Mouse (Mus musculus): Measurements from ENCODE around the gene Pde1c. TPM values are rescaled to one million over a fixed set of nuclear protein-coding genes. Genes with fewer than 3 reads are reported as not detected.

Gene Pde1c
- polyA plus RNA-seq, 1 experiment from 2014 or later, result 2.7 TPM

GRCm38 (mm10) chr6:56369462-56369861 lies 199.4 kb downstream of the Pde1c start:
- ATAC-seq (replicated peaks; ENCODE audit: insufficient number of reproducible peaks, low FRiP score, low TSS enrichment, low read depth), result no peak
- no peak overlapping the region for H3K9ac ChIP-seq (replicated peaks; ENCODE audit: low read length)
- no peaks in the 10 kb centered on the region for H3K9me3 ChIP-seq (replicated peaks; ENCODE audit: control insufficient read depth, low read length)
- H3K4me1 ChIP-seq (ENCODE audit: control insufficient read depth, insufficient read depth, low read length), result no peaks in the 10 kb centered on the region
- H3K27ac ChIP-seq (replicated peaks; ENCODE audit: low read depth, low read length), result no peak overlapping the region
- H3K36me3 ChIP-seq (replicated peaks; ENCODE audit: control insufficient read depth, insufficient read depth, low read depth, low read length), result no peaks in the 10 kb centered on the region
- 74% methylated on average over 13 of the region's 13 CpGs for WGBS
- no peak overlapping the region for H3K4me2 ChIP-seq (ENCODE audit: low read depth, low read length)
- no peak for DNase-seq (ENCODE audit: low spot score)
- H3K4me3 ChIP-seq (ENCODE audit: low read depth, low read length), result no peak overlapping the region
- H3K27me3 ChIP-seq (ENCODE audit: control insufficient read depth, insufficient read depth, low read length), result no peaks in the 10 kb centered on the region

DNA sequence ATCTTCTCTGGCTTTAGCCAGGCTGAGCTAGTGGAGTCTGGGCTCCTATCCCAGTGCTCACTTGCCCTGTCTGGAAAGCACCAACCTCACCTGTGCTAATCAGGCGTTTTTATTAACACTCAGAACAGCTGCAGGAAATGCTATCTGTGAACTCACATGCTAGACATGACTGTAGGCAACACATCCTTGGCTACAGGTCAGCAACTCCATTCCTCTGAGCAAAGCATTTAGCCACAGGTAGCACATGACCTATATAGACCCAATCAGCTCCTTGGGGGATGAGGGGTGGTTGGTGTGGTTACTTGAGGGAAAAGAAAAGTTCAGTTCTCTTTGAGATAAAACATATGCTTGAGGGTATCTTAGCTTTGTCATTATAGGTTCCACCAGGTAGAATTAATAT lies 200.8 kb downstream of the Pde1c start:
- Histone ChIP-seq H3K27ac (replicated peaks; ENCODE audit: low read depth, low read length) (no peak overlapping the region), H3K9me3 (replicated peaks; ENCODE audit: control insufficient read depth, low read length) (no peaks in the 10 kb centered on the region), H3K4me3 (ENCODE audit: low read depth, low read length) (no peak overlapping the region), H3K9ac (replicated peaks; ENCODE audit: low read length) (no peak overlapping the region), H3K4me1 (ENCODE audit: control insufficient read depth, insufficient read depth, low read length) (no peaks in the 10 kb centered on the region), H3K4me2 (ENCODE audit: low read depth, low read length) (no peak overlapping the region), H3K36me3 (replicated peaks; ENCODE audit: control insufficient read depth, insufficient read depth, low read depth, low read length) (no peaks in the 10 kb centered on the region), H3K27me3 (ENCODE audit: control insufficient read depth, insufficient read depth, low read length) (no peaks in the 10 kb centered on the region)
- DNase-seq (ENCODE audit: low spot score) (no peak), ATAC-seq (replicated peaks; ENCODE audit: insufficient number of reproducible peaks, low FRiP score, low TSS enrichment, low read depth) (0 out of 2 replicates have a peak, but pooled peaks have one; percentile 44)
- WGBS, result 79% methylated on average over 1 of the region's 1 CpGs

DNA sequence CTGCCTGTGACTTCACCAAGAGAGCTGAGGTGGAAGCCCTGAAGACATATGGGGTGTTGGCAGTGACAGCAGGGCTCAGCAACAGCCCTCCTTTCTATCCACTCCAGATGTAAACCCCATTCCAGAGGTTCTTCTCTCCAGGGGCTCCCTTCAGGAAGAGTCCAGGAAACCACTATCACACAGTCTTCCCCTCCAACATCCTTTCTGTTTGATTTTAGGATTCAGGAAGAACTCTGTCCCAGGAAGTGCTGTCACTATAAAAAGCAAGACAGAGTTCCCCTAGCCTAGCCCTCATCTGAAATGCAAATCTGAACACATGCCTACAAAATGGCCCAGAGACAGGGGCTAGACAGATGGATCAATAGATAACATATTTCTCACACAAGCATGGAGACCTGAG lies 201.6 kb downstream of the Pde1c start:
- H3K4me1 ChIP-seq (ENCODE audit: control insufficient read depth, insufficient read depth, low read length), result no peaks in the 10 kb centered on the region
- ATAC-seq (replicated peaks; ENCODE audit: insufficient number of reproducible peaks, low FRiP score, low TSS enrichment, low read depth) (no peak), DNase-seq (ENCODE audit: low spot score) (no peak)
- no peaks in the 10 kb centered on the region for H3K27me3 ChIP-seq (ENCODE audit: control insufficient read depth, insufficient read depth, low read length)
- no peak overlapping the region for H3K4me2 ChIP-seq (ENCODE audit: low read depth, low read length)
- H3K27ac ChIP-seq (replicated peaks; ENCODE audit: low read depth, low read length), result no peak overlapping the region
- H3K4me3 ChIP-seq (ENCODE audit: low read depth, low read length), result no peak overlapping the region
- no peaks in the 10 kb centered on the region for H3K36me3 ChIP-seq (replicated peaks; ENCODE audit: control insufficient read depth, insufficient read depth, low read depth, low read length)
- no peaks in the 10 kb centered on the region for H3K9me3 ChIP-seq (replicated peaks; ENCODE audit: control insufficient read depth, low read length)
- H3K9ac ChIP-seq (replicated peaks; ENCODE audit: low read length), result no peak overlapping the region

DNA sequence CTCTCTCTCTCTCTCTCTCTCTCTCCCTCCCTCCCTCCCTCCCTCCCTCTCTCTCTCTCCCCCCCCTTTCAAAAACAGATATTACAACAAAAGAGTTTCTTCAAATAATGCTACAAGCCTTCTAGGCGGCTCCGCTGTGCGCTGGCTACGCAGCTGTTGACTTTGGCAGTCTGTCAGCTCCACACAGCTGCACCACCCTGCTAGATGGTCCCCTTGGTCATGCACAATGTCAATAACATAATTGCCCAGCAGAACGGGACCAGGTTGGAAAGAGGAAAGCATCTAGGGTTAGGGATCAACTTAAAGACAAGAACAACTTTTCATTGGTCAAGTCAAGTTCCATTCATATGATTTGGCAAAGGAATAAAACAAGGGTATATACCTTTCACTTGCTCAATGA lies 206.3 kb downstream of the Pde1c start:
- Histone ChIP-seq H3K4me1 (ENCODE audit: control insufficient read depth, insufficient read depth, low read length) (no peaks in the 10 kb centered on the region; the same call in 1 of the 2 replicates), H3K36me3 (replicated peaks; ENCODE audit: control insufficient read depth, insufficient read depth, low read depth, low read length) (no peaks in the 10 kb centered on the region), H3K4me2 (ENCODE audit: low read depth, low read length) (no peak overlapping the region; the same call in 1 of the 2 replicates), H3K9ac (replicated peaks; ENCODE audit: low read length) (no peak overlapping the region), H3K4me3 (ENCODE audit: low read depth, low read length) (no peak overlapping the region; the same call in 1 of the 2 replicates), H3K27ac (replicated peaks; ENCODE audit: low read depth, low read length) (no peak overlapping the region), H3K27me3 (ENCODE audit: control insufficient read depth, insufficient read depth, low read length) (no peaks in the 10 kb centered on the region; the same call in 1 of the 2 replicates), H3K9me3 (replicated peaks; ENCODE audit: control insufficient read depth, low read length) (no peaks in the 10 kb centered on the region)
- no peak for DNase-seq (ENCODE audit: low spot score)
- ATAC-seq (replicated peaks; ENCODE audit: insufficient number of reproducible peaks, low FRiP score, low TSS enrichment, low read depth), result peak; percentile 75
- 9% methylated on average over 5 of the region's 5 CpGs for WGBS

DNA sequence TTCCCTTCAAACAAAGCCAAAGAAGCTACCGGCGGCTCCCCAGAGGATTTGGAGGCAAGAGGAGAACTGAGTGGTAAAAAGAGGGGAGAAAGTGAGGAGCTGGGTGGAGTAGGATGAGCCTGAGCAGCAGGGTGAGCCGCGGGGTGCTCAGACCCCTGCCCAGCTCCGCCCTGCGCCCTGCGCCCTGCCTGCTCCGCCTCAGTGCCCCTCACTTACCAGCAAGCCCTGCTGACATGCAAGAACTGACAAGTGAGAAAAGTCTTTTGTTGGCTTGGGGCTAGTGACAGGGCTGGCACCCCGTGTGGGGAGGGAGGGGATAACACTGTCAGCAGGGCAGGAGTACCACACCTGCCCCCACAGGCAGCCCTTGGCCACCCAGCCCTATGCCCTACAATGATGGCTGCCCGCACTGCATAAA lies 206.8 kb downstream of the Pde1c start:
- Histone ChIP-seq H3K4me2 (ENCODE audit: low read depth, low read length) (peak overlapping the region; percentile 68), H3K4me3 (ENCODE audit: low read depth, low read length) (peak overlapping the region; percentile 35), H3K4me1 (ENCODE audit: control insufficient read depth, insufficient read depth, low read length) (no peaks in the 10 kb centered on the region; the same call in 1 of the 2 replicates), H3K9me3 (replicated peaks; ENCODE audit: control insufficient read depth, low read length) (no peaks in the 10 kb centered on the region), H3K9ac (replicated peaks; ENCODE audit: low read length) (peak overlapping the region; percentile 54), H3K27me3 (ENCODE audit: control insufficient read depth, insufficient read depth, low read length) (no peaks in the 10 kb centered on the region; the same call in 1 of the 2 replicates), H3K27ac (replicated peaks; ENCODE audit: low read depth, low read length) (no peak overlapping the region), H3K36me3 (replicated peaks; ENCODE audit: control insufficient read depth, insufficient read depth, low read depth, low read length) (no peaks in the 10 kb centered on the region)
- 1% methylated on average over 10 of the region's 10 CpGs for WGBS
- DNase-seq (ENCODE audit: low spot score) (peak; percentile 59), ATAC-seq (replicated peaks; ENCODE audit: insufficient number of reproducible peaks, low FRiP score, low TSS enrichment, low read depth) (peak; percentile 93)

DNA sequence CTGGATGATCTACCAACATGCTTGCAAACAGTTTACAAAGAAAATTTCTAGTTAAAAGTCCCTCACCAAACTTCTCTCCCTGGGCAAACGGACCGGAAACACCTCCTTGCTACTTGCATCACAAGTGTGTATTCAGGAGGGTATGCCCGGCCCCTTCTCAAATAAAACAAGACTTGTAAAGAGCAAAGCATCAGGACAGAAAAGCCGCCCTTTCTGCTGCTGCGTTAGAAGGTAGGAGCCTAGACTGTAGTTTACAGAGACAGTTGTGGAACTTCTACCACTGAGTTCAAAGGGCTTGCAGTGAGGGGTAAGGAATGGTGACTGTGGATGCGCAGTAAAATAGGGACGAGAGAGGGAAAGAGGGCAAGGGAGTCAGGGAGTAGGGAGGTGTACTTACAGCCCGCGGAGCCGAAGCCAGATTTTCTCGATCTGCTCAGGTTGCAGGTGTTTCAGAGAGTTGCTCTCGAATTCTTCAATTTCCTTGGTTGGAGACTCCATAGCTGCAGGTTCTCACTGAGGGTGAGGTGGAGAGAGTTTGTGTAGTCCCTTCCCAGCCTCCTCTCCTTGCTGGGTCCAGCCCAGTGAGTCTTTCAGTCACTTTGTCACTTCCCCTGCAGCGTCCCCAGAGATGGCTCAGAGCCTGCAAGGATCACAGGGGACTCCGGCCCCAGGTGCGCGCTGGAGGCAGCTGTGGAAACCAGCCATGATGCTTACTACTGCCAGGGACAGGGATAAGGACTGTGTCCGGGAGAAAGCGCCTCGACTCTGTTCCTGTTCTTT lies 207.4 kb downstream of the Pde1c start:
- no peaks in the 10 kb centered on the region; the same call in 1 of the 2 replicates for H3K27me3 ChIP-seq (ENCODE audit: control insufficient read depth, insufficient read depth, low read length)
- H3K27ac ChIP-seq (replicated peaks; ENCODE audit: low read depth, low read length), result no peak overlapping the region
- peak overlapping the region; percentile 35 for H3K4me3 ChIP-seq (ENCODE audit: low read depth, low read length)
- H3K9me3 ChIP-seq (replicated peaks; ENCODE audit: control insufficient read depth, low read length), result no peaks in the 10 kb centered on the region
- 1% methylated on average over 19 of the region's 19 CpGs for WGBS
- peak overlapping the region; percentile 54 for H3K9ac ChIP-seq (replicated peaks; ENCODE audit: low read length)
- DNase-seq (ENCODE audit: low spot score) (peak; percentile 25), ATAC-seq (replicated peaks; ENCODE audit: insufficient number of reproducible peaks, low FRiP score, low TSS enrichment, low read depth) (peak; percentile 53)
- H3K4me2 ChIP-seq (ENCODE audit: low read depth, low read length), result peak overlapping the region; percentile 68
- H3K36me3 ChIP-seq (replicated peaks; ENCODE audit: control insufficient read depth, insufficient read depth, low read depth, low read length), result no peaks in the 10 kb centered on the region
- H3K4me1 ChIP-seq (ENCODE audit: control insufficient read depth, insufficient read depth, low read length), result no peaks in the 10 kb centered on the region; the same call in 1 of the 2 replicates

GRCm38 (mm10) chr6:56360086-56360485 lies 208.8 kb downstream of the Pde1c start:
- Histone ChIP-seq H3K9ac (replicated peaks; ENCODE audit: low read length) (no peak overlapping the region), H3K27ac (replicated peaks; ENCODE audit: low read depth, low read length) (no peak overlapping the region), H3K27me3 (ENCODE audit: control insufficient read depth, insufficient read depth, low read length) (no peaks in the 10 kb centered on the region; the same call in 1 of the 2 replicates), H3K4me2 (ENCODE audit: low read depth, low read length) (no peak overlapping the region), H3K36me3 (replicated peaks; ENCODE audit: control insufficient read depth, insufficient read depth, low read depth, low read length) (no peaks in the 10 kb centered on the region), H3K9me3 (replicated peaks; ENCODE audit: control insufficient read depth, low read length) (no peaks in the 10 kb centered on the region), H3K4me3 (ENCODE audit: low read depth, low read length) (no peak overlapping the region), H3K4me1 (ENCODE audit: control insufficient read depth, insufficient read depth, low read length) (no peaks in the 10 kb centered on the region; the same call in 1 of the 2 replicates)
- 71% methylated on average over 6 of the region's 6 CpGs for WGBS
- ATAC-seq (replicated peaks; ENCODE audit: insufficient number of reproducible peaks, low FRiP score, low TSS enrichment, low read depth) (no peak), DNase-seq (ENCODE audit: low spot score) (no peak)

DNA sequence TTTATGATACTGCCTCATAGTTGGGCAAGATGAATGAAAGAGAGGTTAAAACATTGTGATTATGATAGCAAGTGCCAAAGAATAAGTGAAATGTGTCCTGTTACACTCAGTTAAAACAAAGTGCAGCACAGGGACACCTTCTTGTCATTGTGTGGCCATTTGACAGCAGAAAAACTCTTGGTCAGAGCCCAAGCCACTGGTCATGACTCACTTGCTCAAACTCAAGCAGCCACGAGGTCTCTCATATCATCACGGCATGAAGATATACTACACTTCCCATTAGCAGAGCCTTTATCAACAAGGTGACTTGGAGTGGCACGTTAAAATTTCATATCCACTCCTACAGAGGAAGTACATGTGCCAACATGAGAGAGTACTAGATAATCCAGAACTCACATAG lies 209.8 kb downstream of the Pde1c start:
- no peak overlapping the region for H3K4me2 ChIP-seq (ENCODE audit: low read depth, low read length)
- no peaks in the 10 kb centered on the region for H3K36me3 ChIP-seq (replicated peaks; ENCODE audit: control insufficient read depth, insufficient read depth, low read depth, low read length)
- WGBS, result 86% methylated on average over 3 of the region's 3 CpGs
- H3K9ac ChIP-seq (replicated peaks; ENCODE audit: low read length), result no peak overlapping the region
- no peaks in the 10 kb centered on the region for H3K9me3 ChIP-seq (replicated peaks; ENCODE audit: control insufficient read depth, low read length)
- no peak overlapping the region for H3K27ac ChIP-seq (replicated peaks; ENCODE audit: low read depth, low read length)
- no peak overlapping the region for H3K4me3 ChIP-seq (ENCODE audit: low read depth, low read length)
- no peaks in the 10 kb centered on the region; the same call in 1 of the 2 replicates for H3K27me3 ChIP-seq (ENCODE audit: control insufficient read depth, insufficient read depth, low read length)
- DNase-seq (ENCODE audit: low spot score), result no peak
- no peaks in the 10 kb centered on the region; the same call in 1 of the 2 replicates for H3K4me1 ChIP-seq (ENCODE audit: control insufficient read depth, insufficient read depth, low read length)
- ATAC-seq (replicated peaks; ENCODE audit: insufficient number of reproducible peaks, low FRiP score, low TSS enrichment, low read depth), result no peak

Data from embryonic facial prominence, embryonic 11.5 days (tissue).